Mouse (Mus musculus): ENCODE measurements at regions not wholly inside any gene's neighbourhood (a gene's known extent, or its start where the extent isn't known, plus 50 kb on each side); places are given as distances from the start of the nearest gene placed in this dataset.

DNA sequence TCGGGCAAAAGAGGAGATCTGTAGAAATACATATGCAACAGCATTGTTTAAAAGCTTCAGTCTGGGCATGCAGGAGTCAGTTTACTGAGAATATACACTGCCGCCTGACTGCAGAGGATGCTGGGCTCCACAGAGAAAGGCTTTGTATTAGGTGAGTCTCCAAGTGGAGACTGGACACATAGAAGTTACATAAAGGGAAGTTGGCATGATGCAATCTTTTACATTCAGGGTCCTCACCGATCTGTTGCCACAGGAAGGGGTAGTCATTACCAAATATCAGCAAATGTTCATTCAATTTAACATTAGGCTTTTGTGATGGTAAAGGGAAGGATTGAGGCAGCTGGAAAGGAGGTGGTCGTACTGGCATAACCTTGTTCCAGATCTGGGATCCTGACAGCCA, 89.7 kb upstream of the Arntl start:
- no peak for DNase-seq (ENCODE audit: low spot score)

DNA sequence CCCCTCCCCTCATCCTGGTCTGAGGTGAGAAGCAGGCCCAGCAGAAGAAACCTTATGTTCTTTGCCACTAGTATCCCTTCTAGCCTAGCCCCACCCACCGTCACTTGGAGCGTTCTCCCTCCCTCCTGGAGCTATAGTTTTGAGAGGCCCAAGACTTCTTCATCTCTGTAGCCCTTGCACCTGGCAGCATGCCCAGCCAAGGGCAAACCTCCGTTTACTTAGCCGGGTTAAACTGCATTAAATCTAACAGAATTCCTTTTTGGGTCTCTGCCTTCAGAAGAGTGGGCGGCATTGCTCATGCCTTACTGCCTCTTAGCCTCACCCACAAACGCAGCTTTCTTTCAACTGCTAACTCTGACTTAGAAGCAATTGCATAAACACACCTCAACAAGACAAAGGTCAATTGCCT, 85.3 kb upstream of the Arntl start:
- DNase-seq (ENCODE audit: low spot score) = no peak

- no peak for DNase-seq (ENCODE audit: low spot score)
These were observed 81.3 kb upstream of the Arntl start for GRCm38 (mm10) chr7:113126010-113126409.

GRCm38 (mm10) chr7:113130552-113130951, 76.7 kb upstream of the Arntl start:
- DNase-seq (ENCODE audit: low spot score) = no peak

GRCm38 (mm10) chr7:113131945-113132538, 75.2 kb upstream of the Arntl start:
- DNase-seq (ENCODE audit: low spot score) = peak; percentile 76

DNA sequence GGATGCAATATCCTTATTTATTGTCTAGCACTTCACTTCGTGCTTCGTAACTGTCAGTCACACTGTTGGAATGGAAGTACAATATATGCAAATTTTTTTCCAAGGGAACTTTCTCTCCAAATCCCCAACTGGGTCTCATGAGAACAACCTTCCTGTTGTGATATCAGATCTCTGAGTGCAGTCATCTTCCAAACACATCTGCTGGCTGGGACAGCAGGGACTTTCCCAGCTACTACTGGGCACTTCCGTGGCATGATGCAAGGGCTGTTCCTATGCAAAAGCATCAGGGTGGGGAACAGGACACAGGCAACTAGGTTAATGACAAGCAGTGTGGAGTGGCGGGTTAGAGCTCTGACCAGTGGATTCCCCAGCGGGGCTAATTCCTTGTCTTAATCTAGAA, 73.4 kb upstream of the Arntl start:
- DNase-seq (ENCODE audit: low spot score) = peak; percentile 40

DNA sequence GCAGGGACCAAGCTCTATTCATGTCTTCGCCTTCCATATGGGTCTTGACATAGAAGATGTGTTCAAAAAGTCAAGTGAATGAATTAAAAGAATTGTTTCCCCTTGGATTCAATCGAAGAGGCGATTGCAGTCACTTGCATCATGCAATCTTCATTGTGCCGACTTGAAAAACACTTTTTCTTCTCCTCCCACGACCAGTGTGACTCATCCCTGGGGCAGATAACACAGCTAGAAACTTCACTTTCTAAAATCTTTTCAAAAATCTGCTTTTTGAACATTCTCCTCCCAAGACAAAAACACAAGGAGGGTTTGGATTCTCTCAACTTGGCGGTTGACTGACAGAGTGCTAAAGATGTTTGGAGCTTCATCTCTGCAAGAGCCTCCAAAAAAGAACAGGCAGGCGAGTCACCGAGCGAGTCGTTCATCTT, 67.2 kb upstream of the Arntl start:
- peak; percentile 54 for DNase-seq (ENCODE audit: low spot score)

DNA sequence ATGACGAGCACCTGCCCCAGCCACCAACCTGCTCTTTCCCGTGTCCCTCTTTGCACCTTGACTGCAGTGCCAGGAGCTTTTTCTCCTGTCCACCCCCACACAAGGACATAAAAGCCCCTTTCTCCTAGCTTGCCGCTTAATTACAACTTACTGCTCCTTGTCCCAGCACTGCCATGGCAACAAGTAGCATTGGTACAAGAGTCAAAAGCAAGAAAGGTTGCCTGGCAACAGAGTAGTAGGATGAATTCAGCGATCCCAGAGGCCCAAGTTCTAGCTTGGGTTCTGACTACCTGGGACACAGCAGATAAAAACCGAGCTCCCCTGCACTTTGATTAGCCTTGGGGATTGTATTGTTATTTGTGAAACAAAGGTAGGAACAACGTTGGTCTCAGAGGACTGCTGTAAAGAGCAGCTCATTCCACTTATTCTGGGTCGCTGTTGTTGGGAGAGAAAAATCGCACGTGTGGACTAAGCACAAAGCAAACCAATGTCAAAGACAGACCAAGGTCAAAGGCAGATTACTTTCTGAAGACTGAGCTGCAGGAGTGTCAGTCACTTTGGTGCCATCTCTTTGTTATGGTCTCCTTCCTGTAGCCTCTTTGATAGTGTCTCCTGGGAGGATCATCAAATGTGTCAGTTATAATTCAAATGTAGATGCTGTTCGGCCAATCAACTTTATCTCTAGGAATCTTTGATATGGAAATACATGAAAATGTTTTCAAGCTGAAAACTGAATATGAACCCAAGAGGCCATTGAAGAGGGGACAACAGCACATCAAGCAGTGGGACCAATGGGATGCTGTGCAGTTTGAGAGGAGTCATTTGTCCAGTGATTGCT, 65.2 kb upstream of the Arntl start:
- no peak for DNase-seq (ENCODE audit: low spot score)

- DNase-seq (ENCODE audit: low spot score) = peak; percentile 84
These were observed 63.7 kb upstream of the Arntl start for GRCm38 (mm10) chr7:113143552-113143951.

DNA sequence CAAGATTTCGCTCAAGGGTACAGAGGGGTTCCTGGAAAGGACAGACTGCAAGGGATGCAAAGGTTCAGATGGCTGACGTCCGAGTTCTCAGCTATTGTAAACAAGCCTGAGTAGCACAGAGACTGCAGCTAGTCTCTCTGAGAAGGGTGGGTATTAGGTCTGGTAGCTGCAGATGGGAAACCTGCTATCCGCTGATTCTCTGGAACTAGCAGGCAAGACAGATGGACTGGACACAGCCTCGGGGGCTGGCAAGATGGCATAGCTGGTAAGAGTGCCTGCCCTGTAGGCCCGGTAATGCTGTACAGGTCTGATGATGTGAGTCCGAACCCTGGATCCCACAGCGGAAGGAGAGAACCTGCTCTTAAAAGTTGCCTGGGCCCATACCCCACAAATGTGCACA, 62.2 kb upstream of the Arntl start:
- no peak for DNase-seq (ENCODE audit: low spot score)

GRCm38 (mm10) chr7:113146108-113146507, 61.2 kb upstream of the Arntl start:
- DNase-seq (ENCODE audit: low spot score) = no peak

GRCm38 (mm10) chr7:113146526-113146925, 60.7 kb upstream of the Arntl start:
- no peak for DNase-seq (ENCODE audit: low spot score)

DNA sequence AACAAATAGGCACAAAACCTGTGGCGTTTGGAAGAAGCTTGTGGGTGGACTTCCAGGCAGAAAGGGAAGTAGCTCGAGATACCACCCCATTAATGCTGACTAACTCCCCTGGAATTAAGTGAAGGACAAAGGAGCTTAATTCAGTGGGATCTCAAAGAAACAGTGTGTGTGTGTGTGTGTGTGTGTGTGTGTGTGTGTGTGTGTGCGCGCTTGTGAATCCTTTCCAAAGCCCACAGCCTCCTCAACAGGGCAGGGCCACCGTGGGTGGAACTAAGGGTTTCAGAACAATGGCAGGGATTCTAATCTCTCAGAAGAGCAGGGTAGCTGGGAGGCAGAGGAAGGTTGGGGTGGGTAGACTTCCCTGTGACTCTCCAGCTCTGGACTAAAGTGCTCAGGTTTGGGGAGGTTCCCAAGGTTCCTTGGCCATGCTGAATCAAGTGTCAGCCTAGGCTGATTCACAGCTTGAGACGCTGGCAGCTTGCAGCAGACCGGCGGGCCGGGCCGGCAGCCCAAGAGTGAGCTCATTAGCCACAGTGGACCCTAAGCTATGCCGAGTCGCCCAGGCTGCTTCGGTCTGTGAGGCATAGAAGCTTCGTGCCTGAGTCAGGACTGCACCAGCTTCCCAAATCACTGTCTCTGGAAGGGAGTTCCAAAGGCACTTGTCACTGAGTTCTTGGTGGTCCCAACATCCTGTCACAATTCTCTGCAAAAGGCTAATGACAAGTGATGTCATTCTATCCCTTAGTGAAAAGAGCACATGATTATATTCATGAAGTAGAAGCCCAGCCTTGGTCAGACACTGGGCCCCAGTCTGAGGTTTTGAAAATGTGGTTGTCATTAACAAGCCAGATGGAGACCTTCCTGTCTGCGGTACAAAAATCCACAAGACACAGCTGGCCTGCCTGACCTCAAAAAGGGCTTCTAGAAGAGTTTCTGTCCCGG, 59.6 kb upstream of the Arntl start:
- DNase-seq (ENCODE audit: low spot score) = peak; percentile 62

DNA sequence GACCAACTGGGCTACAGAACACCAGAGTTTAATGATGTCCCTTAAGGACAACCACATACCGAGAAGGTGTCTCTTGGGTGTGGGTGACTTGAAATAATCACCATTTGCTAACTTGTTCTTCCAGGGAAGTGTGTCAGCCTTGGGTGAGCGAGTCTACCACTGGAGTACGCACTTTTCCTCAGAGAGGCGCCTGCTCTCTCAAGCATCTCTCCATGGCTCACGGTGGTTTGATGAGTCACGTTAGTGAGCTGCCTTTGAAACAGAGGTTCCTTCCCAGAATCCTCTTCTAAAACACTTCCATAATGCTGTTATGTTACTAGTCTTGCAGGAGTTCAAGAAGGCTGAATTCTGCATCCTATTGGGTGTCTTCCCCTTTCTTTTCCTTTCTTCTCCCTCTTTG, 58.6 kb upstream of the Arntl start:
- no peak for DNase-seq (ENCODE audit: low spot score)

GRCm38 (mm10) chr7:113149966-113150470, 57.2 kb upstream of the Arntl start:
- no peak for DNase-seq (ENCODE audit: low spot score)

DNA sequence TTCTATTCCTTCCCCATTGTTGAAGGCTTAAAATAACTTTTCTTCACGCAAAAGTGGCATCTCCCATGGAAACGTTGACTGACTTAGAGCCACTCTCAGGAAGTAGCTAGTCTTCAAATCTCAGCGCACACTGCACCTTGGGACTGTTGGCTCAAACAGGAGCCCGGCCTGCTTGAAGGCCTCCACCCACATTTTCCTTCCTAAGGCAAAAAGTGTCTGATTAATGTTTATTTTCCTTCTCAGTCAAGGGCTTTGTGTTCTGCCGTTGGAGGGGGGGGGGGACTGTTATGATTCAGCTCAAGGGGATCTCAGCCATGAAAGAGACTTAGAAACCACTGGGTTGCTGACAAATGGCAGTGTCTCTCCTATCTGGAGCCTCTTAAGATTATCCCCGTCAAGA, 56.5 kb upstream of the Arntl start:
- no peak for DNase-seq (ENCODE audit: low spot score)

DNA sequence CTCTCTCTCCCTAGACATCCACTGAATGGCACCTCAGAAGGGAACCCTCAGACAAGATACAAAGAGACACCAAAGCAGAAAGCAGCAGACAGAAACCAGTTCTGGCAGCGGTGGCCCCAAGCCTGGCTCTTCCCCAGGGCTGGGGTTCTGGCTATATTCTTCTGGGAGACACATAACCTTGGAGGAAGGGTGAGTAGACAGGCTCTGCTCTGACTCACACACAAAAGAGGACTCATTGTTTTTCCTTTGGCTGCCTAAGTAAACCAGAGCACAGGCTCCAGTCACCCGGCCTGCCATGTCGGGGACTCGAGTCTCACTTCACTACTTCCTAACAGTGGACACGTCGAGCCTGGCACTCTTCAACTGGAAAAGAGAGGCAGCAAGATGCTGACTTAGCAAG, 55.8 kb upstream of the Arntl start:
- DNase-seq (ENCODE audit: low spot score) = peak; percentile 58

DNA sequence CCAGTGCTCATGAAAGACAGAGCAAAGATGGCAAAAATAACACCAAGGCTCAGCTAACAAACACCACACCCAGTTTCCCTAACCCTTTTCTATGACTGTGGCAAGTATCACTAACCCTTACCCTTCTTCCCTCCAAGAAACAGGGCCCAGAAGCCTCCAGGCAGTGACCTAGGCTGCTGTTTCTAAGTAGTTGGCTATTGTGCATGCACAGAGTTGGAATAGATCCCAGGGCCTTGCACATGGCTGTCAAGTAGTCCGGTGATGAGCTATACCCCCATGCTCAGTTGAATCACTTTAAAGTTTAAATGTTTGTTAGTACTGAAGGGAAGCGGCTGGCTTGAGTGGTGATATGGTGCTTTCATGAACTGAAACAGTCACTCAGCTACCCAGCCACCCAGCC, 53.9 kb upstream of the Arntl start:
- DNase-seq (ENCODE audit: low spot score) = peak; percentile 89

DNA sequence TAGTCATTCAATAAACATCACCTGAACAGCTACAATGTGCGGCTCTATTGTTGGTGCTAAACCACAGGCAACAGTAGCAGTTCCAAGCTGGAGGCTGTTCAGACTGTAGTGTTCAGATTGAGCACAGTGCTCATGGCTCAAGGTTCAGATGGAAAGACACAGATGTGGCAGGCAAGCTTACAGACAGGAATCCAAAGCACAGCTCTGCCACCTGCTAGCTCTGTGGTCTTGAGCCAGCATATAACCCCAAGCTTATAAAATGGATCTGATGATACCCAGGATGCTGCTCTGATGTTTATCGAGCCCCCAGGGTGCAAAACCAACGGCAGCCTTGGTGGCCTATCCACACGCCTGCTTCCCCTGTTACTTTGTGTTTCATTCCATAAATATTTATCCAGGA, 53.2 kb upstream of the Arntl start:
- DNase-seq (ENCODE audit: low spot score) = no peak

DNA sequence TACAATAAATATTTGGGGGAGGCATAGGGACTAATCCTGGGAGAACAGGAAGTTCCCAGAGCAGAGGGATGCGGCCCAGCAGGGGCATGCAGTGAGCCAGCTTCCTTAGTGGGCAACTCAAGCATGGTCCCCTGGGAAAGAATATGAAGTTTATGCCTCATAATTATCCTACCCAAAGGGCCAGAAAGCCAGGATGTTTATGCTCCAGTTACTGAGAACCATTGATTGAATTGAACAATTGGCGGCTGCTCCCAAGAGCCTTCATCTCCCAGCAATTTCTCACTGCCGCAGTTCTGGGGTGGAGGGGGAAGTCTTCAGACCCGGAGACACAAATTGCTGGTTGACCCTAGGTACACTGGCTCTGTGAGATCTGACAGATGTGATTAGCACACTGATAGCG, 50.9 kb upstream of the Arntl start:
- no peak for DNase-seq (ENCODE audit: low spot score)

DNA sequence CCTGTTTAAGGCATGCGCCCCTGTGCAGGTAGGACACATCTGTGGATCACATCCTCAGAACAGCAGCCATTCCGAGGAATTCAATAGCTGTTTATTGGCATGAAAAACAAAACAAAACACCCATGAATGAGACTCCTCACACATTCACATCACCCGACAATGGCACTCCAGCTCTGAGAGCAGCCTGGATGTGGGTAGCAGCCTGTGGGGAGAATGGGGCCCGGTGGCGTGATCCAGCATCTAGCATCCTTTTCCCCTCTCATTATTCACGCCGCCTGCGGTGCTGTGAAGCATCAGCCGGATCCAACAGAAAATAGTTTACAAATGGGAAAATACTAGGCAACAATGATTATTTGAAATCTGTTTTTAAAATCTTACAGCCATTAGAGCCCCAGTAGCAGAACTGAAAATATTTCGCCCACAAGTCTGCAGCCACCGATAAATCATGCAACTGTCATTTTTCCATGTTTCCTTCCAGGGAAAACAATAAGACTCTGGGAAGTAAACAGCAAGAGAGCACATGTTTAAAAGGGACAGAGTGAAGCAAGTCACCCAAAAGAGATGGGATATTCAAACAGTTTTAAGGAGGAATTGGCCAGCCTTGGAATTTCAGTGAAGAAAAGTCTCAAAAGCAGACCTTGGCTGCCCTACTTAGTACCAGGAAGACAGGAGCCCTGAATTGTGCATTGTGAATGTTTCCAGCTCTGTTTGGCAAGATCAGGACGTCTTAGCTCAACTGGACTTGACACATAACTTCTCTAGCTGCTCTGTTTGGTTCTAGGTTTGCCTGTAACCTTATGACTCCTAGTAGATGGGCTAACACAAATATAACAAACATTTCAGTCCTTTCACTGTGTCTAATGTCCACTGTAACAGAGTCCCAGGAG, 50.2 kb upstream of the Arntl start:
- DNase-seq (ENCODE audit: low spot score) = peak; percentile 71
